Mouse (Mus musculus): ENCODE measurements around the gene Gnl2. TPM values are rescaled to one million over a fixed set of nuclear protein-coding genes. Genes with fewer than 3 reads are reported as not detected.

Gnl2 gene
- polyA plus RNA-seq, 1 experiment from 2014 or later: 101 TPM

DNA sequence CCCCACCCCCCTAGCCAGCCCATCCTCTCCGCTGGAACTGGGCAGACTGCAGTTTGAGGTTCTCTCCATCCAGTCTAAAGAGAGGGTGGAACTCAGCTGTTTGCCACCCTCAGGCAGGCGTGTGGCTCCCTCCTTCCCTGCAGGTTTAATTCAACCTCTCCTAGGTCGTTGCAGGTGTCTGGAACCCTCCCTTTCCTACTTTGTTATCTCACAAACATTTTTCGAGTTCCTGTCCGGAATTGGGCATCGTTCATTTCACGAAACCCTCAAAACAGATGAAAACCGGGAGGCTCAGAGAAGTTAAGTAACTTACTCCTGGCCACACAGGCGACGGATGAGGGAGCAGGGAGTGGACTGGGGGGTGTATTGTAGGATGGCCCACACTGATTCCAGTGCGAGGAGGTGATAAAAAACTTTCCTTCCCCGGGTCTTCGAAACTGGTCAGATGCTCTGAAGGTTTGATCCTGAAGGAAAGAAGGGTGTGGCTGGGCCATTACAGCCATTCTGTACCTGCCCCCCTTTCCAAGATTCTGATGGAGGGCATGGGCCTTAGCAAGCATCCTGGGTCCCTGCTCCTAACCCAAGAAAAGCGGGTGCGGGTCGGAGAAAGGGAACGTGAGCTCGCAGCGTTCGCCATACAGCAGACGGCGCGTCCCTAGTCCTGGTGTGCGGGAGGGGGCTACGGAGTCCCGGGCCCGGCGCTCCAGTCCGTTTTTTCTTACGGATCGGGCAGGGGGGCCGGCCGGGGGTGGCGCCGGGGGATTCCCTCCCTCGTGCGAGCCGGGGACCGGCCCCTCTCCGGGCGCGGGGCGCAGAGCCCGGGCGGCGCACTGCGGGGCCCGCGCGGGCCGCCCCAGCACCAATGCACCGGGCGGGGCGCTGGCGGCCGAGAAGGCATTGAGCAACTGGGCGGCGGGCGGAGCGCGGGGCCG is 30.4 kb upstream of the Gnl2 start, which contains the start of gene Rspo1:
TSS of gene Rspo1 (plus strand) at position 760 of the 932 bp plus-strand sequence.
- H3K4me1 ChIP-seq: peaks cover 70% of the 10 kb centered on the region
- H3K27me3 ChIP-seq (replicated peaks; ENCODE audit: low read depth, poor library complexity, severe bottlenecking): peaks cover 99% of the 10 kb centered on the region
- no peaks in the 10 kb centered on the region for H3K36me3 ChIP-seq (replicated peaks)
- WGBS: under 1% methylated on average over 62 of the region's 62 CpGs
- peak within 1 kb of the TSS; percentile 78 for H3K27ac ChIP-seq (replicated peaks)
- peak within 1 kb of the TSS; percentile 62 for H3K4me3 ChIP-seq
- peak; percentile 65 for DNase-seq (ENCODE audit: low spot score)
- no peaks in the 10 kb centered on the region for H3K9me3 ChIP-seq

DNA sequence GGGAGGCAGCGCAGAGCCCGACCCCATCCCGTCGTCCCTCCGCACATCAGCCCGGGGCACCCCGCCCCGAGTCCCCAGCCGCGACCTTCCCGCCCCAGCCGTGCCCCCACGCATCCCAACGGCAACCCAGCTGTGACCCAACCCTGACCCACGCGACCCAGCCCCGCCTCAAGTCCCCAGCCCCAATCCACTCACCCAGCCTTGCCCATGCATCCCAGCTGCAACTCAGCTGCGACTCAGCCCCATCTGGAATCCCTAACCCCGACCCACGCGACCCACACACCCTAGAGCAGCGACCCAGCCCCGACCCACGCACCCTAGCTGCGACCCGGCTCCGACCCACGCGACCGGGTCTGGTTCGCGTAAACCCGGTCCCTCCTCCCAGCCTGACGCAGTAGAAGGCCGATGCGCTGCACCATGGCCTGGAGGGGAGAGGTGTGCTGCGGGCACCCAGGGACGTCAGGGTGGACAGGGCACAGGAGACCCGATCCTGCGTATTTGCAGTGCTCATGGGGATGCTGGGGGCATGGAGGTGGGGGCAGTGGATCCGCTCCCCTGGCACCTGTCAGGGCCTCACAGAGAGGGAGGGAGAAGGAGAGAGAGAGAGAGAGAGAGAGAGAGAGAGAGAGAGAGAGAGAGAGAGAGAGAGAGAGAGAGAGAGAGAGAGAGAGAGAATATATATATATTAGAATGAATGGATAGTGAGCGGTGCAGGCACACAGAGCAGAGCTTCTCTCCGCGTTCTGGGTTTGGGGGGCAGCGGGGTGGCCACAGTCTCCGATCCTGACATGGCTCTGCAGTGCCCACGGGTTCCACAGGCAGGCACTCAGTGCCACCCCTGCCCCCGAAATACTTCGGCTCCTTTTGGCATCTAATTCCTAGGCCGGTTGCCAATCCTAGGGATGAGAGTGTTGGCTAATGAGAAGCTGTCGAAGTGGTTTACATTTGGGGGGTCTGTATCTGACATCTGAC is 29.4 kb upstream of the Gnl2 start:
- peak overlapping the region; percentile 78 for H3K27ac ChIP-seq (replicated peaks)
- 3% methylated on average over 51 of the region's 51 CpGs for WGBS

DNA sequence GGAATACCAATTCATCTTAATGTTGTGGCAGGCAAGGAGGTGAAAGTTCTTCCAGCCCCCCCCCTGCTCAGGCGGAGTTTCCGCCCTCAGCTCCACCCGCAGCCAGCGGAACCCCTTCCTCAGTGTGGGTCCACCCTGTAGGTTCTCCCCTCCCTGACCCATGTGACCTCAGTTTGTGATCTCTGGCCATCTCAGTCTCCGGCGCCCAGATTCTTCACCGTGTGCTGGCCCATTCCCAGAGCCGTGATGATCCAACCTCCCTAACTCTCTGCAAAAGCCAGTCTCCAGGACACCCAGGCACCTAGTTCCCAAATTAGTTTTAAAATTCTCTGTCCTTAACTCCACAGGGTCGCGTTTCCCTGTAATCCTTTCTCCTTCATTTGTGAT is 28.7 kb upstream of the Gnl2 start:
- Histone ChIP-seq H3K4me1 (peaks cover 78% of the 10 kb centered on the region), H3K4me3 (peak overlapping the region; percentile 62; the same call in 1 of the 2 replicates), H3K36me3 (replicated peaks) (no peaks in the 10 kb centered on the region), H3K9me3 (no peaks in the 10 kb centered on the region), H3K27ac (replicated peaks) (no peak overlapping the region), H3K27me3 (replicated peaks; ENCODE audit: low read depth, poor library complexity, severe bottlenecking) (peaks cover 97% of the 10 kb centered on the region)
- WGBS: 6% methylated on average over 10 of the region's 10 CpGs
- DNase-seq (ENCODE audit: low spot score): no peak

More for the DNA sequence above, 29.4 kb upstream of the Gnl2 start:
- peaks cover 100% of the 10 kb centered on the region for H3K27me3 ChIP-seq (replicated peaks; ENCODE audit: low read depth, poor library complexity, severe bottlenecking)
- DNase-seq (ENCODE audit: low spot score): peak; percentile 48
- H3K36me3 ChIP-seq (replicated peaks): no peaks in the 10 kb centered on the region
- no peaks in the 10 kb centered on the region for H3K9me3 ChIP-seq
- H3K4me3 ChIP-seq: peak overlapping the region; percentile 62
- H3K4me1 ChIP-seq: peaks cover 78% of the 10 kb centered on the region

DNA sequence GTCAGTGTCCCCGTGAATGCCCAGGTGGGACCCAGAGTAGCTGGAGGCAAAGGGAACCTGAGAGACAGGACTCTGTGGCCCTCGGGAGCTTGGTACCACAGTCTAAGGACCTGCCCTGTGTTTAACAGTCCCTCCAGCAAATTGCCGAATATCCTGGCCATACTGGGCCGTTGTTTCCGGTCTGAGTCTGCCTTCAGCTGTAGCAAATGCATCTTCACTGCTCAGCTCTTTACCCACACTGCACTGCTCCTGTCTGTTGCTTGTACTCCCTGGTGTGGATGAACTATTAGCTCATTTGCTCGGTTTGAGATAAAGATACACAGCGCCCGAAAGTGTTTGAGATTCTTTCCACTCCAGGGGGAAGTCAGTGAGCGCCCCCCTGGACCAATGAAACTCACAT is 28.0 kb upstream of the Gnl2 start:
- peaks cover 78% of the 10 kb centered on the region for H3K4me1 ChIP-seq
- 17% methylated on average over 9 of the region's 9 CpGs for WGBS
- H3K36me3 ChIP-seq (replicated peaks): no peaks in the 10 kb centered on the region
- H3K27ac ChIP-seq (replicated peaks): no peak overlapping the region; the same call in 1 of the 2 replicates
- no peaks in the 10 kb centered on the region for H3K9me3 ChIP-seq
- peaks cover 97% of the 10 kb centered on the region for H3K27me3 ChIP-seq (replicated peaks; ENCODE audit: low read depth, poor library complexity, severe bottlenecking)
- peak; percentile 34 for DNase-seq (ENCODE audit: low spot score)
- peak overlapping the region; percentile 62; the same call in 1 of the 2 replicates for H3K4me3 ChIP-seq

DNA sequence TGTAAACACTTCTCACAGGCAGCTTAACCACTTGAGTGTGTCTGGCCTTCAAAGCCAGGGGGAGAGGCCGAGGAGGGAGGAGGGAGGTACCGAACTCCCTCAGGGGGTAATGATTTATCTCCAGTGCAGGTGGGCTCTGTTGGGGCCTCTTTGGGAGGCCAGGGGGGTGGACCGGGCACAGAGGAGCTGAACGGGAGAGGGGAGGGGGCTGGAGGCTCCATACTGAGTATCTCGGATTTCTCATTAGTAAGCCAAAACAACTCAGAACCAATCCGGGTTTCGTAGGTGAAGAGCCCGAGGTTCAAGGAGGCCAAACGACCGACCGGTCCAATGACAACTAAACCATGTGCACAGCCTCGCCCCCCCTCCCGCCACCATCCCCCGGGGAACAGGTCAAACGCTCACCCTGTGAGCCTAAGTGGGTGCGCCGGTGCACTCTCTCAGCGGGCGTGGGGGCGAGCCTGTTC is 26.6 kb upstream of the Gnl2 start:
- peak overlapping the region; percentile 49 for H3K4me3 ChIP-seq
- peaks cover 86% of the 10 kb centered on the region for H3K27me3 ChIP-seq (replicated peaks; ENCODE audit: low read depth, poor library complexity, severe bottlenecking)
- WGBS: 1% methylated on average over 20 of the region's 20 CpGs
- DNase-seq (ENCODE audit: low spot score): peak; percentile 67
- H3K27ac ChIP-seq (replicated peaks): peak overlapping the region; percentile 70
- H3K36me3 ChIP-seq (replicated peaks): no peaks in the 10 kb centered on the region
- no peaks in the 10 kb centered on the region for H3K9me3 ChIP-seq
- peaks cover 70% of the 10 kb centered on the region for H3K4me1 ChIP-seq

DNA sequence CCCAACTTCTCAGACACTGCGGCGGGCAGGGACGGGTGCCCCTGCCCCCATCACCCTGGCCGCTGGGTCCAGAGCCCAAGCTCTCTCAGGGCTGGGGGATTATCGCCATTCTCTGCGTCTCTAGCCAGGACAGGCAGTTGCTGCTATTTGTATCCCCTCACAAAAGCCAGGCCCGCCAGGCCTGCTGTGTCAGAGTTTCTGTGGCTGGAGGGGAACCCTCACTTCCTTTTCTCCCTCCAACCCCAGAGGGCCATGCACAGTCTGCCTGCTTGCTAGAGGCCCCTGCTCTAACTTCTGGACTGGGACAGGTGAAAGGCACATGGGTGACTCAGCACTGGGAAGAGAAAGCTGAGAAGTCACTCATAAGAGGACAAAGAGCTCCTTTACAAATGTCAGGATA is 26.1 kb upstream of the Gnl2 start:
- H3K36me3 ChIP-seq (replicated peaks): no peaks in the 10 kb centered on the region
- peak; percentile 33 for DNase-seq (ENCODE audit: low spot score)
- peaks cover 65% of the 10 kb centered on the region for H3K4me1 ChIP-seq
- no peaks in the 10 kb centered on the region for H3K9me3 ChIP-seq
- H3K4me3 ChIP-seq: peak overlapping the region; percentile 49
- H3K27ac ChIP-seq (replicated peaks): peak overlapping the region; percentile 70
- H3K27me3 ChIP-seq (replicated peaks; ENCODE audit: low read depth, poor library complexity, severe bottlenecking): peaks cover 80% of the 10 kb centered on the region
- WGBS: 1% methylated on average over 7 of the region's 7 CpGs

DNA sequence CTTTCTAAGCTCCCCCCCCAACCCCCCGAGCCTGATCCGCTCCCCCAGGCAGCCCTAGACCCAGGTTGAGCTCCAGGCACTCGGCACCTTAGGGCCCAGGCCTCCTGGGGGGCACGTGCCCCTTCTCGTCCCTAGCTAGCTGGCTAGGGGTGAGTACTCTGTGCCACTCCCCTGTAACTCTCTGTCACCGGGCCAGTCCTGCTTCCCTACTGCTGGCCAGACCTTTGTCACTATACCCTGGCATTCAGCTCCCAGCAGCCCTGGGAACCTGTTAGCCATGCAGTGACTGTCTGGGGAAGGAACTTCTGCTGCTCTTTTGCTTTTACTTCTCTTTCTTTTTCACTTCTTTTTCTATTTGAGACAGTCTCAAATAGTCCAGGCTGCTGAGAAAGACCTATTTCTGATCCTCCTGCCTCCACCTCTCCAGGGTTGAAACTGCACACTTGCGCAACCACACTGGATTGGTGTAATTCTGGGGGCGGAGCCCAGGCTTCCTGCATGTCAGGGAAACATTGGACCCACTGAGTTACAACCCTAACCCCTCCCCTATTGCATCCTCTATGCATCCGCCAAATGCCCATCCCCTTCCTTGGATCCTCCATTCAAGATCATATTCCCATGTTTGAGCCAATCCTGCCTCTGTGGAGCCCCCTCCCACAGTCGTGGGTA is 18.8 kb upstream of the Gnl2 start:
- H3K27me3 ChIP-seq (replicated peaks; ENCODE audit: low read depth, poor library complexity, severe bottlenecking): peaks cover 17% of the 10 kb centered on the region
- H3K27ac ChIP-seq (replicated peaks): no peak overlapping the region
- no peaks in the 10 kb centered on the region for H3K36me3 ChIP-seq (replicated peaks)
- no peak overlapping the region for H3K4me3 ChIP-seq
- DNase-seq (ENCODE audit: low spot score): no peak
- H3K4me1 ChIP-seq: peaks cover 13% of the 10 kb centered on the region; the same call in 1 of the 2 replicates
- no peaks in the 10 kb centered on the region for H3K9me3 ChIP-seq
- 80% methylated on average over 10 of the region's 10 CpGs for WGBS

DNA sequence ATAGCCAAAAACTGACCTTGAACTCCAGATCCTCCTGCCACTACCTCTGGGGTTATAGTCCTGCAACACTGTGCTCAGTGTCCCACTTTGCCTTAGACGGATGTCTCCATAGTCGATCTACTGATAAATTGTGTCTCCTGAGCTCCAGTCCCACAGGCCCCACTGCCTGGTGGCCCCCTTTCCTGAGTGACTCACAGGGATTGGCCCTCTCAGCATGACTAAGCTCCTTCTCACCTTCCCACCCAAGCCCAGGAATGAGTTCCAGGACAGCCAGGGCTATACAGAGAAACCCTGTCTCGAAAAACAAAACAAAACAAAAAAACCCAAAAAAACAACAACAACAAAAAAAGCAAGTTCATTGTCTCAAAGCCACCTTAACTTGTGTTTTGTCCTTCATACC is 16.8 kb upstream of the Gnl2 start:
- no peak overlapping the region for H3K4me3 ChIP-seq
- no peaks in the 10 kb centered on the region for H3K36me3 ChIP-seq (replicated peaks)
- H3K27ac ChIP-seq (replicated peaks): no peak overlapping the region
- no peaks in the 10 kb centered on the region for H3K9me3 ChIP-seq
- 88% methylated on average over 3 of the region's 3 CpGs for WGBS
- H3K4me1 ChIP-seq: peaks cover 13% of the 10 kb centered on the region; the same call in 1 of the 2 replicates
- DNase-seq (ENCODE audit: low spot score): no peak
- peaks cover 8% of the 10 kb centered on the region for H3K27me3 ChIP-seq (replicated peaks; ENCODE audit: low read depth, poor library complexity, severe bottlenecking)

DNA sequence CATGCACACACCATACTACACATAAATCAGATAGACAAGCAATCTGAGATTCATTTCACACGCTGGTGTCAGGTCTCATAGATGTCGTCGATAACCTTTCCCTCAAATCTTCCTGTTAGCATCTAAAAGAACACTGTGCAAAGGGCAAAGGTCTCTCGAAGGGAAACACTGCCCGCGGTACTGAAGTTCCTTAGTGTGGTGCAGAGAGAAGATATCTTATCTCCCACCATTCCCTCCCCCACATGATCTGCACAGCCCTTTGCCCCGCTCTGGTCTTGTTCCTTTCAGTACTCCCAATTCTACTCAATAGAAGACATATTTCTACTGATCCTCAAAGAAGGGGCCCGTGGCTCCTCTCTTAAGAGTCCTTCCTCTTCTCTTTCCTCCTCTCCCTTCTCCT is 13.4 kb upstream of the Gnl2 start:
- no peak overlapping the region for H3K4me3 ChIP-seq
- H3K9me3 ChIP-seq: no peaks in the 10 kb centered on the region
- peaks cover 11% of the 10 kb centered on the region for H3K4me1 ChIP-seq
- no peak for DNase-seq (ENCODE audit: low spot score)
- H3K27ac ChIP-seq (replicated peaks): no peak overlapping the region
- WGBS: 72% methylated on average over 8 of the region's 8 CpGs
- H3K36me3 ChIP-seq (replicated peaks): no peaks in the 10 kb centered on the region
- peaks cover 40% of the 10 kb centered on the region for H3K27me3 ChIP-seq (replicated peaks; ENCODE audit: low read depth, poor library complexity, severe bottlenecking)

DNA sequence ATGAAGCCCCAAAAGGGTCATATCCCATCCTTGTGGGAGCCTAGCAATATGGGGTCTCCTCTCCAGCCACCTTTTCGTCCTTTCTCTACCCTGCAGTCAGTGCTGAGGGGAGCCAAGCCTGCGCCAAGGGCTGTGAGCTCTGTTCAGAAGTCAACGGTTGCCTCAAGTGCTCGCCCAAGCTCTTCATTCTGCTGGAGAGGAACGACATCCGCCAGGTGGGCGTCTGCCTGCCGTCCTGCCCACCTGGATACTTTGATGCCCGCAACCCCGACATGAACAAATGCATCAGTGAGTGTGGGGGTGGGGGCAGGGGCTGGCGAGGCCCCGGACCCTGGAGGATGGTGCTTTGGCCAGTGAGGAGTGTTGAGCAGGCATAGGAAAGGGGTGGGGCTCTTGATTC is 11.5 kb upstream of the Gnl2 start:
- DNase-seq (ENCODE audit: low spot score): no peak
- H3K4me3 ChIP-seq: no peak overlapping the region
- H3K27me3 ChIP-seq (replicated peaks; ENCODE audit: low read depth, poor library complexity, severe bottlenecking): peaks cover 55% of the 10 kb centered on the region
- no peak overlapping the region for H3K27ac ChIP-seq (replicated peaks)
- peaks cover 14% of the 10 kb centered on the region for H3K4me1 ChIP-seq
- 59% methylated on average over 12 of the region's 12 CpGs for WGBS
- H3K36me3 ChIP-seq (replicated peaks): no peaks in the 10 kb centered on the region
- H3K9me3 ChIP-seq: no peaks in the 10 kb centered on the region

DNA sequence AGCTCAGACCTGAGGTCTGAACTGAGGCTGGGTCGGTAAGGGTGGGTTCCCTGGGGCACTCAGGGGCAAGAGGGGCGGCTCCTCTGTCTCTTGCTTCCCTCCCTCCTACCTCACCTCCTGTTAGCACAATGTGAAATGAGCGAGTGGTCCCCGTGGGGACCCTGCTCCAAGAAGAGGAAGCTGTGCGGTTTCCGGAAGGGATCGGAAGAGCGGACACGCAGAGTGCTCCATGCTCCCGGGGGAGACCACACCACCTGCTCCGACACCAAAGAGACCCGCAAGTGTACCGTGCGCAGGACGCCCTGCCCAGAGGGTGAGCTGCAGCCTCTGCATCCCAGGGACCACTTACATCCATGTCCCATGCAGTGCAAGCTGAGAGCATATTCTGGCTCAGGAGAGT is 8.9 kb upstream of the Gnl2 start:
- Histone ChIP-seq H3K36me3 (replicated peaks) (no peaks in the 10 kb centered on the region), H3K27me3 (replicated peaks; ENCODE audit: low read depth, poor library complexity, severe bottlenecking) (peaks cover 55% of the 10 kb centered on the region), H3K27ac (replicated peaks) (no peak overlapping the region), H3K4me1 (peaks cover 14% of the 10 kb centered on the region), H3K4me3 (no peak overlapping the region), H3K9me3 (no peaks in the 10 kb centered on the region)
- WGBS: 45% methylated on average over 15 of the region's 15 CpGs
- no peak for DNase-seq (ENCODE audit: low spot score)

DNA sequence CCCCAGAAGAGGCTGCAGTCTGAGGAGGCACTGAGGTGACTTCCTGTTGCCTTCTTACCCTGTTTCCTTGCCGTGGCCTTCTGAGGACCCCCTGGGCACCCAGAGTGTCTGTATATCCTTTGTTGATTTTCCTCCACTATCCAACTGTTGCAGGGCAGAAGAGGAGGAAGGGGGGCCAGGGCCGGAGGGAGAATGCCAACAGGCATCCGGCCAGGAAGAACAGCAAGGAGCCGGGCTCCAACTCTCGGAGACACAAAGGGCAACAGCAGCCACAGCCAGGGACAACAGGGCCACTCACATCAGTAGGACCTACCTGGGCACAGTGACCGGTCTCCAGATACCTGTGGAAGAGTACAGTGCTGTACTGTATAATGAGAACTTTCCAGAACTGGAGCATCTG is 8.2 kb upstream of the Gnl2 start:
- no peaks in the 10 kb centered on the region for H3K36me3 ChIP-seq (replicated peaks)
- H3K27ac ChIP-seq (replicated peaks): no peak overlapping the region
- H3K4me3 ChIP-seq: no peak overlapping the region
- H3K4me1 ChIP-seq: peaks cover 14% of the 10 kb centered on the region
- H3K9me3 ChIP-seq: no peaks in the 10 kb centered on the region
- peaks cover 55% of the 10 kb centered on the region for H3K27me3 ChIP-seq (replicated peaks; ENCODE audit: low read depth, poor library complexity, severe bottlenecking)
- 72% methylated on average over 6 of the region's 6 CpGs for WGBS
- no peak for DNase-seq (ENCODE audit: low spot score)
